Mouse (Mus musculus): Measurements from ENCODE around the gene Saysd1. TPM values are rescaled to one million over a fixed set of nuclear protein-coding genes. Genes with fewer than 3 reads are reported as not detected.

Saysd1 gene
- total and polyA plus RNA-seq, 2 experiments from 2014 or later: 3.8 to 8.6 TPM

DNA sequence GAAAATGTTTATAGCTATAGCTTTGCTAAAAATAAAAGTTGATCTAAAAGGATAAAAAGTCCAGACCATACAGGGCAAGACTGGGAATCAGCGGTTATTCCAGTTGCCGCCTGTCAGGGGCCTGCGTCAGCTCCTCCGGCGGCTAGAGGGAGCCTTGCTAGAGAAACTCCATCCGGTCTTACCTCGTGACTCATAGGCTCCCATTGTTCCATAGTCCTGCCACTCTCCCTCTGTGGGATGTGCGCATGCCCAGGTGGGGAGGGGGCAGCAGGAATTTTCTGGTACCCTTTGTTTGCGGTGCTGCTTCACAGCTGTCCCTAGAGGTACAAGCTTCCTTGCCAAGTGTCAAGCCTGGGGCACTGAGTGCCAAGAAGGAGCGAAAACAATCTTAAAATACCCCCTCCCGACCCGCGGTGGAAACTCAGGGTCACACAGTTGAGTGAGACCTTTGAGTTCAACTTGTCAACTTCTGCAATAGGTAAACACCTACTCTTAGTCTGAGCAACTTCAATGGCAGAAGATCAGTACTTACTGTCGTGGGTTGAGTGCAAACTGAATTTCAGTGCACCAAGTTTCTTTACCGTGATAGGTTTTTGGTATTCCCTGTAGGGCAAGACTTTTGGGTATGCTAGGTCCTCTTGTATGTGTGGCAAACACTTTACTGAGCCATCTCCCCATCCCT is 10.8 kb downstream of the Saysd1 start:
- ATAC-seq (ENCODE audit: low FRiP score) (no peak), DNase-seq (ENCODE audit: low spot score) (no peak)
- Histone ChIP-seq H3K27me3 (ENCODE audit: insufficient read depth, low read length) (no peaks in the 10 kb centered on the region), H3K9me3 (ENCODE audit: low read length) (no peaks in the 10 kb centered on the region), H3K4me2 (ENCODE audit: low read depth, low read length, poor library complexity, severe bottlenecking) (no peak overlapping the region), H3K36me3 (ENCODE audit: insufficient read depth, low read length) (no peaks in the 10 kb centered on the region), H3K27ac (ENCODE audit: low read depth, low read length) (no peak overlapping the region), H3K4me1 (ENCODE audit: insufficient read depth, low read length) (no peaks in the 10 kb centered on the region), H3K4me3 (ENCODE audit: low read depth, low read length) (no peak overlapping the region), H3K9ac (replicated peaks; ENCODE audit: low read length, poor library complexity, severe bottlenecking) (no peak overlapping the region)
- WGBS: 84% methylated on average over 15 of the region's 15 CpGs
- TF ChIP-seq CTCF (IDR thresholded peaks at IDR 0.05): no peak

DNA sequence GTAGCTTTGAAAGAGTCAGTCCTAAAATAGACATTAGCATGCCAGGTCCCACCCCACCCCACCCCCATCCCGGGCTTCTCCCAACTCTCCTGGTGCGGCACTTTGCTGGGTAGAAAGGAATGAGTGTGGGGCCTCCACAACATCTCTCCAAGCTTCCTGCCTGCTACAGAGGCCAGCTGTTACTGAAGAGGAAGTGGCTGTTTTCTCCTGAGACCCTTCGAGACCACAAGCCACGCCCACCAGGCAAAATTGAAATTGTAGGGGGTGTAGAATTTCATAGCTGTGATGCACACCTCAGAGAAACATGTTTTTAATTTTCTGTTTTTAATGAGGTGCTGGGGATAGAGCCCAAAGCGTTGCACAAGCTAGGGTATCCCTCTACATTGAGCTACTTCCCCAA is 17.5 kb downstream of the Saysd1 start:
- WGBS: 77% methylated on average over 5 of the region's 5 CpGs
- H3K27ac ChIP-seq (ENCODE audit: low read depth, low read length): no peak overlapping the region
- no peaks in the 10 kb centered on the region for H3K27me3 ChIP-seq (ENCODE audit: insufficient read depth, low read length)
- TF ChIP-seq CTCF (IDR thresholded peaks at IDR 0.05): no peak
- H3K9ac ChIP-seq (replicated peaks; ENCODE audit: low read length, poor library complexity, severe bottlenecking): no peak overlapping the region
- DNase-seq (ENCODE audit: low spot score) (no peak), ATAC-seq (ENCODE audit: low FRiP score) (no peak)
- H3K9me3 ChIP-seq (ENCODE audit: low read length): no peaks in the 10 kb centered on the region
- H3K4me1 ChIP-seq (ENCODE audit: insufficient read depth, low read length): no peaks in the 10 kb centered on the region
- no peaks in the 10 kb centered on the region for H3K36me3 ChIP-seq (ENCODE audit: insufficient read depth, low read length)
- no peak overlapping the region for H3K4me2 ChIP-seq (ENCODE audit: low read depth, low read length, poor library complexity, severe bottlenecking)
- H3K4me3 ChIP-seq (ENCODE audit: low read depth, low read length): no peak overlapping the region

- no peaks in the 10 kb centered on the region for H3K36me3 ChIP-seq (ENCODE audit: insufficient read depth, low read length)
- H3K9ac ChIP-seq (replicated peaks; ENCODE audit: low read length, poor library complexity, severe bottlenecking): no peak overlapping the region
- no peaks in the 10 kb centered on the region for H3K4me1 ChIP-seq (ENCODE audit: insufficient read depth, low read length)
- H3K4me2 ChIP-seq (ENCODE audit: low read depth, low read length, poor library complexity, severe bottlenecking): no peak overlapping the region
- no peaks in the 10 kb centered on the region for H3K9me3 ChIP-seq (ENCODE audit: low read length)
- DNase-seq (ENCODE audit: low spot score) (no peak), ATAC-seq (ENCODE audit: low FRiP score) (no peak)
- H3K4me3 ChIP-seq (ENCODE audit: low read depth, low read length): no peak overlapping the region
- H3K27ac ChIP-seq (ENCODE audit: low read depth, low read length): no peak overlapping the region
- H3K27me3 ChIP-seq (ENCODE audit: insufficient read depth, low read length): no peaks in the 10 kb centered on the region
- 95% methylated on average over 11 of the region's 11 CpGs for WGBS
- TF ChIP-seq CTCF (IDR thresholded peaks at IDR 0.05): no peak
Measured at GRCm38 (mm10) chr14:20120012-20120411, 18.3 kb downstream of the Saysd1 start.

DNA sequence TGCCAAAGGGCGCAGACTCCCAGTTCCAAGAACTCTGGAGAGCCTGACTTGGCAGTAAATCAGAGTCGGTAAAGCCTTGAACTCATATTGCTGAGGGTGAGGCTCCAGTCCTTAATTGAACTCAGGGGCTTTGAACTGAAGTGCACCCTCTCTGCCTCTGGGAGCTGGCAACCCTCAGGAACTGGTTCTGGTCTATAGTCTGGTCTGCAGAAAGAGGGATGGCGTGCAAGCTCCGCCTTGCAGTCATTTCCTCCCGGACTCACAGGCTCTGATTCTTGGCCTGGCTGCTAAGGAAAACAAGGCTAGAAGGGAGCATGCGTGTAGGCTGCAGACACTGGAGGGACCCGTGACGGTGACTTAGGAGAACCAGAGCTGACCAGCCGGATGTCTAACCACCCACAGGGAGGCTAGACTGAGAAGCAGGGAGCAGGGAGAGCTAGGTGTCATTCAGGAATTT is 22.2 kb downstream of the Saysd1 start:
- no peak overlapping the region for H3K4me2 ChIP-seq (ENCODE audit: low read depth, low read length, poor library complexity, severe bottlenecking)

DNA sequence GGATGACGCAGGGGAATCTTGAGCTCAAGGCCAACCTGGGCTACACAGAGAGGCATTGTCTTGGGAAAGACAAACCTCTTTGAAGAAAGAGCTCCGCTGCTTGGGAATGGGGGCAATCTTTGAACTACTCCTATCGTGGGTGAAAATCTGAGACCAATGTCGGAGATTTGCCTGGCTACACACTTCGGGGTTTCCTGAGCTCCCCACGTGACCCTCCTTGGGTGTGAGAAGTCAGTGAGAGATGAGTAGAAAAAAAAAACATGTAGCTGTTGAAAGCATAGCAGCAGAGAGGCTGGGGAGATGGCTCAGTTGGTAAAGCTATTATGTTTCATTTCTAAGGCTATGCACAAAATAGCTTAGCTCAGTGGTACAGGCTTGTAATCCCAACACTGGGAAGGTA is 23.4 kb downstream of the Saysd1 start:
- H3K36me3 ChIP-seq (ENCODE audit: insufficient read depth, low read length): no peaks in the 10 kb centered on the region
- no peak for DNase-seq (ENCODE audit: low spot score)
- H3K9me3 ChIP-seq (ENCODE audit: low read length): no peaks in the 10 kb centered on the region
- WGBS: 89% methylated on average over 6 of the region's 6 CpGs
- H3K4me2 ChIP-seq (ENCODE audit: low read depth, low read length, poor library complexity, severe bottlenecking): no peak overlapping the region
- no peak overlapping the region for H3K27ac ChIP-seq (ENCODE audit: low read depth, low read length)
- no peaks in the 10 kb centered on the region for H3K4me1 ChIP-seq (ENCODE audit: insufficient read depth, low read length)
- TF ChIP-seq CTCF (IDR thresholded peaks at IDR 0.05): no peak
- H3K4me3 ChIP-seq (ENCODE audit: low read depth, low read length): no peak overlapping the region
- no peak for ATAC-seq (ENCODE audit: low FRiP score)
- H3K9ac ChIP-seq (replicated peaks; ENCODE audit: low read length, poor library complexity, severe bottlenecking): no peak overlapping the region
- H3K27me3 ChIP-seq (ENCODE audit: insufficient read depth, low read length): no peaks in the 10 kb centered on the region

More for the DNA sequence above, 22.2 kb downstream of the Saysd1 start:
- Histone ChIP-seq H3K4me1 (ENCODE audit: insufficient read depth, low read length) (no peaks in the 10 kb centered on the region), H3K4me3 (ENCODE audit: low read depth, low read length) (no peak overlapping the region), H3K9ac (replicated peaks; ENCODE audit: low read length, poor library complexity, severe bottlenecking) (no peak overlapping the region), H3K27ac (ENCODE audit: low read depth, low read length) (no peak overlapping the region), H3K27me3 (ENCODE audit: insufficient read depth, low read length) (no peaks in the 10 kb centered on the region), H3K36me3 (ENCODE audit: insufficient read depth, low read length) (no peaks in the 10 kb centered on the region), H3K9me3 (ENCODE audit: low read length) (no peaks in the 10 kb centered on the region)
- no peak for DNase-seq (ENCODE audit: low spot score)
- TF ChIP-seq CTCF (IDR thresholded peaks at IDR 0.05): no peak
- ATAC-seq (ENCODE audit: low FRiP score): no peak
- 63% methylated on average over 9 of the region's 9 CpGs for WGBS

DNA sequence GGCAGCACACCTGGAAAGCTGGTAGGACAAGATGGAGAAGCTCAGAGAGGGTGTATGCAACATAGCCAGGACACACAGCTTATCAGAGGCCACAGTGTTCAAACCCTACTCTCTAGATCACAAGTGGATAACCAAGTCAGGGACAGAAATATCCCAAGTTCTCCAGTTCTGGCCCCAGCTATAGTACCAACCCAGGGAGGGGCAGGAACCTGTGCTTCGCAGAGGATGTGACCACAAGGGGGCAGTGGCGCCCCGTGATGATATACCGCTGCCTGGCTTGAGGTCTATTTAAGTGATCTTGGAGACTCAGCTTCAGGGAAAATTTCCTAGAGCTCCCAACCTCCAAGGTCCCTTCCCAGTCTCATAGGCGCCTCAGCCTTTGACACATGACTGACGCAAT is 24.4 kb downstream of the Saysd1 start:
- Histone ChIP-seq H3K4me3 (ENCODE audit: low read depth, low read length) (no peak overlapping the region), H3K4me2 (ENCODE audit: low read depth, low read length, poor library complexity, severe bottlenecking) (no peak overlapping the region), H3K27ac (ENCODE audit: low read depth, low read length) (no peak overlapping the region), H3K9me3 (ENCODE audit: low read length) (no peaks in the 10 kb centered on the region), H3K9ac (replicated peaks; ENCODE audit: low read length, poor library complexity, severe bottlenecking) (no peak overlapping the region), H3K27me3 (ENCODE audit: insufficient read depth, low read length) (no peaks in the 10 kb centered on the region), H3K4me1 (ENCODE audit: insufficient read depth, low read length) (no peaks in the 10 kb centered on the region), H3K36me3 (ENCODE audit: insufficient read depth, low read length) (no peaks in the 10 kb centered on the region)
- WGBS: 5% methylated on average over 6 of the region's 6 CpGs
- peak; percentile 87 for DNase-seq (ENCODE audit: low spot score)
- ATAC-seq (ENCODE audit: low FRiP score): peak; percentile 58; the same call in 1 of the 2 replicates
- TF ChIP-seq CTCF (IDR thresholded peaks at IDR 0.05): peak; percentile 89
